ENCODE assay signal across 14 mouse cellular contexts in genomic region chrX:18165121-18165520, GRCm38 (mm10). TPM values are rescaled to one million over a fixed set of nuclear protein-coding genes. Genes with fewer than 3 reads are reported as not detected.
A peak's percentile ranks its signal among the peaks of the same experiment; 100 is the strongest.
DNase-seq lines count a peak whose midpoint lies in the region; ATAC-seq and TF ChIP-seq lines count a peak whose summit lies in the region.
"Had no signal": no experiment of that assay in that cellular context is flagged by ENCODE, and none has a peak within 500 bp of the region (broad histone marks: within the 10 kb centered on the region; RNA-seq: fewer than 3 reads in every experiment).

No protein-coding gene starts in this region.

- no peak for DNase-seq in heart, adult 2 months
- DNase-seq in heart, postnatal 14 days, result no peak
- no peak for DNase-seq in lung, postnatal 0 days (ENCODE audit: low spot score)
- DNase-seq in lung, postnatal 36 days, result no peak
- DNase-seq in stomach, postnatal 0 days (ENCODE audit: low spot score), result no peak
- DNase-seq in cerebellum, adult 9-10 months, result no peak
- DNase-seq: embryo, embryonic 11 days; gastrocnemius, postnatal 25 days; kidney, postnatal 25 days; lung, postnatal 10 days had no signal

- H3K9me3 ChIP-seq in lung, postnatal 0 days (ENCODE audit: low read length), result no peaks in the 10 kb centered on the region
- no peaks in the 10 kb centered on the region for H3K9me3 ChIP-seq in liver, embryonic 12.5 days (replicated peaks)
- H3K9me3 ChIP-seq in stomach, postnatal 0 days (ENCODE audit: control insufficient read depth, low read length), result no peaks in the 10 kb centered on the region

- ATAC-seq in lung, postnatal 0 days, result no peak
- no peak for ATAC-seq in liver, embryonic 12.5 days
- no peak for ATAC-seq in stomach, postnatal 0 days (ENCODE audit: low FRiP score, low TSS enrichment)
- no peak for ATAC-seq in frontal cortex, adult (ENCODE audit: low TSS enrichment)

- peak overlapping the region; percentile 95 for H3K4me3 ChIP-seq in heart, adult 2 months
- H3K4me3 ChIP-seq in lung, postnatal 0 days (ENCODE audit: low read depth, low read length), result peak overlapping the region; percentile 82; the same call in 1 of the 2 replicates
- peak overlapping the region; percentile 88 for H3K4me3 ChIP-seq in liver, embryonic 12.5 days
- no peak overlapping the region for H3K4me3 ChIP-seq in stomach, postnatal 0 days (ENCODE audit: low read depth, low read length)

- TF ChIP-seq EP300 in heart, adult 2 months (IDR thresholded peaks at IDR 0.05; ENCODE audit: insufficient read depth, low read depth, low read length), result no peak
- no peak for TF ChIP-seq EP300 in lung, postnatal 0 days (IDR thresholded peaks at IDR 0.05)
- TF ChIP-seq EP300 in stomach, postnatal 0 days (optimal IDR thresholded peaks at IDR 0.05), result no peak

- no peaks in the 10 kb centered on the region for H3K27me3 ChIP-seq in heart, adult 2 months (ENCODE audit: control insufficient read depth, insufficient read depth, low read length)
- no peaks in the 10 kb centered on the region for H3K27me3 ChIP-seq in lung, postnatal 0 days (replicated peaks; ENCODE audit: insufficient read depth, low read length)
- H3K27me3 ChIP-seq in liver, embryonic 12.5 days (replicated peaks), result no peaks in the 10 kb centered on the region
- no peaks in the 10 kb centered on the region for H3K27me3 ChIP-seq in stomach, postnatal 0 days (ENCODE audit: control insufficient read depth, insufficient read depth, low read length)

- peak overlapping the region; percentile 59; the same call in 1 of the 2 replicates for H3K4me2 ChIP-seq in lung, postnatal 0 days (replicated peaks; ENCODE audit: low read depth, low read length)
- H3K4me2 ChIP-seq in liver, embryonic 12.5 days, result peak overlapping the region; percentile 56
- H3K4me2 ChIP-seq in stomach, postnatal 0 days (replicated peaks; ENCODE audit: low read depth), result 0 out of 2 replicates have a peak overlapping the region, but pooled peaks have one; percentile 58

- no peak overlapping the region for H3K9ac ChIP-seq in heart, adult 2 months (ENCODE audit: low read depth, low read length)
- H3K9ac ChIP-seq in lung, postnatal 0 days (replicated peaks; ENCODE audit: low read depth), result no peak overlapping the region
- peak overlapping the region; percentile 96; the same call in 1 of the 2 replicates for H3K9ac ChIP-seq in liver, embryonic 12.5 days
- H3K9ac ChIP-seq in stomach, postnatal 0 days (ENCODE audit: low read length), result no peak overlapping the region

- intact Hi-C loops in heart, adult 2 months (cut with DNase I), result loop anchor here (10.0 kb wide), 1 partner anchor 640 kb away; no protein-coding TSS in a partner anchor
- intact Hi-C loops in heart, postnatal 14 days (cut with DNase I), result loop anchor here (5.0 to 10.0 kb wide), 3 partner anchors 62 to 590 kb away; partner anchors contain the start of gene Fundc1

- no peak for TF ChIP-seq POLR2A in heart, adult 2 months (IDR thresholded peaks at IDR 0.05; ENCODE audit: insufficient read depth, low read depth, low read length)

- no peak overlapping the region for H3K27ac ChIP-seq in heart, adult 2 months
- H3K27ac ChIP-seq in lung, postnatal 0 days (ENCODE audit: low read length), result no peak overlapping the region
- H3K27ac ChIP-seq in liver, embryonic 12.5 days, result no peak overlapping the region
- no peak overlapping the region for H3K27ac ChIP-seq in stomach, postnatal 0 days (replicated peaks)

- no peaks in the 10 kb centered on the region for H3K36me3 ChIP-seq in heart, adult 2 months (ENCODE audit: control insufficient read depth, insufficient read depth, low read length)
- H3K36me3 ChIP-seq in lung, postnatal 0 days (ENCODE audit: insufficient read depth, low read length), result no peaks in the 10 kb centered on the region
- no peaks in the 10 kb centered on the region for H3K36me3 ChIP-seq in liver, embryonic 12.5 days
- H3K36me3 ChIP-seq in stomach, postnatal 0 days (ENCODE audit: control insufficient read depth, insufficient read depth, low read length), result no peaks in the 10 kb centered on the region

- no peak for TF ChIP-seq CTCF in heart, adult 2 months (IDR thresholded peaks at IDR 0.05)
- no peak for TF ChIP-seq CTCF in lung, postnatal 0 days (IDR thresholded peaks at IDR 0.05)
- TF ChIP-seq CTCF in stomach, postnatal 0 days (IDR thresholded peaks at IDR 0.05; ENCODE audit: low read depth), result no peak

- whole genome bisulfite sequencing in heart, adult 2 months, result 43% methylated on average over 2 of the region's 2 CpGs
- WGBS in lung, postnatal 0 days, result 32% methylated on average over 2 of the region's 2 CpGs
- 35% methylated on average over 2 of the region's 2 CpGs for WGBS in liver, embryonic 12.5 days (ENCODE audit: insufficient replicate concordance)
- 54% methylated on average over 2 of the region's 2 CpGs for WGBS in stomach, postnatal 0 days

- no peaks in the 10 kb centered on the region for H3K79me2 ChIP-seq in heart, adult 2 months (replicated peaks; ENCODE audit: control insufficient read depth, insufficient read depth, low read length)

- H3K4me1 ChIP-seq in heart, adult 2 months (ENCODE audit: control insufficient read depth, insufficient read depth, low read length), result no peaks in the 10 kb centered on the region; the same call in 1 of the 2 replicates
- H3K4me1 ChIP-seq in lung, postnatal 0 days (ENCODE audit: insufficient read depth, low read depth, low read length), result no peaks in the 10 kb centered on the region
- H3K4me1 ChIP-seq in liver, embryonic 12.5 days, result peaks cover 13% of the 10 kb centered on the region; the same call in 1 of the 2 replicates
- H3K4me1 ChIP-seq in stomach, postnatal 0 days (replicated peaks; ENCODE audit: control insufficient read depth, insufficient read depth), result no peaks in the 10 kb centered on the region

RNA-seq across cellular contexts. Expression of gene Kdm6a, which starts 2.7 kb away (rescaled TPM):
- 10 to 100 TPM; 22.5 to 33.5 TPM for total RNA-seq in heart, adult 2 months (2021)
- 7.0 and 25.6 TPM in 2 replicates for polyA plus RNA-seq in heart, adult 2 months (2012; rRNA removed)
- total RNA-seq in heart, postnatal 14 days (2021), result 10 to 100 TPM; 27.7 to 51.7 TPM
- 16.3 and 17.4 TPM in 2 replicates for polyA plus RNA-seq in lung, postnatal 0 days (2015; fragmentation: Nextera tagmentation; extraction: Ambion mirVana)
- 20.5 TPM in 2 replicates for polyA plus RNA-seq in liver, embryonic 12.5 days (2016; fragmentation: Nextera tagmentation; extraction: Ambion mirVana)
- polyA plus RNA-seq in stomach, postnatal 0 days (2015; fragmentation: Nextera tagmentation; extraction: Ambion mirVana), result 9.0 and 9.6 TPM in 2 replicates

RNA-seq across cellular contexts. Expression of gene Dusp21, which starts 19.5 kb away (rescaled TPM):
- total RNA-seq in heart, adult 2 months (2021), result not detected
- polyA plus RNA-seq in heart, adult 2 months (2012; rRNA removed), result not detected in 2 replicates
- total RNA-seq in heart, postnatal 14 days (2021), result not detected
- polyA plus RNA-seq in lung, postnatal 0 days (2015; fragmentation: Nextera tagmentation; extraction: Ambion mirVana), result not detected in 2 replicates
- not detected in 2 replicates for polyA plus RNA-seq in liver, embryonic 12.5 days (2016; fragmentation: Nextera tagmentation; extraction: Ambion mirVana)
- polyA plus RNA-seq in stomach, postnatal 0 days (2015; fragmentation: Nextera tagmentation; extraction: Ambion mirVana), result not detected in 2 replicates
- total RNA-seq: gastrocnemius, postnatal 25 days had no signal
- polyA plus RNA-seq: brain, embryonic 14.5 days; C2C12 had no signal
